Mouse (Mus musculus) cerebellum, adult 2 months (tissue): ENCODE data around the gene Lyst.

ENCODE experiments used
- CTCF ChIP-seq: fragments of 200-500 bp; IDR thresholded peaks from 2 replicates; pipeline ENCODE4 v1.5.1; 2011; ENCODE audit warnings: low read depth, mild to moderate bottlenecking, control low read depth, low read length, moderate library complexity, borderline replicate concordance; ENCODE audit not compliant: insufficient read depth
- POLR2A ChIP-seq: fragments of 200-500 bp; IDR thresholded peaks from 2 replicates; pipeline ENCODE4 v1.6.1; 2011; ENCODE audit warnings: low read length, control low read depth, borderline replicate concordance; ENCODE audit not compliant: insufficient read depth

GRCm38 (mm10) chr13:13670669-13671068 lies 80.5 kb downstream of the Lyst start:
- TF ChIP-seq POLR2A (no peak), CTCF (no peak)
